Mouse (Mus musculus) lung, postnatal 36 days (tissue): ENCODE measurements around the gene Ugt1a7c.

ENCODE experiments used
- DNase-seq: peaks from one replicate; pipeline ENCODE4 v3.0.0; 2022; ENCODE audit warnings: mixed read lengths

The Ugt1a7c gene

GRCm38 (mm10) chr1:88264237-88264868 lies 169.5 kb downstream of the Ugt1a7c start:
- DNase-seq = no peak

- no peak for DNase-seq
These were observed 170.0 kb downstream of the Ugt1a7c start for GRCm38 (mm10) chr1:88264869-88265240.

- DNase-seq = no peak
These were observed 171.3 kb downstream of the Ugt1a7c start for GRCm38 (mm10) chr1:88266123-88266522.

- DNase-seq = no peak
These were observed 172.6 kb downstream of the Ugt1a7c start for GRCm38 (mm10) chr1:88267489-88267888.

GRCm38 (mm10) chr1:88268070-88268469 lies 173.2 kb downstream of the Ugt1a7c start:
- DNase-seq = no peak
